Mouse (Mus musculus): ENCODE results near the gene Mdm2.

DNA sequence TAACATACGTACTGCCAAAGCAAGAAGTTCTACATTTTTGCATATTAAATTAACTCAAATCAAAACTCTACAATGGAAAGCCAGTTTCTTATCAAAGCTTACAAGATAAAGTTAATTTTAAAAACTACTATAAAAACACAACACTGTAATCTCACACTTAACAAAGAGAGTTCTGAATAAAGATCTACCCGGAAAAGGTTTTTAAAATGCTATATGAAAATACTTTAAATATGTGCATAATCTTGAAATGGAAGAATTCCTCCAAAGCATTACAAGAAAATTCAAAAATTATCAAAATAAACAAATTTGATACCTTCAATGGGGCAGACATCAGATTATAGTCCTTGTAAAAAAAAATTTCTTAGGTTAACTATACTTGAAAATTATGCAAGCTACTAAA lies 2.2 kb downstream of the Mdm2 start:
- TF ChIP-seq CTCF (IDR thresholded peaks at IDR 0.05; ENCODE audit: borderline replicate concordance, insufficient read depth, low read length), result no peak
- no peak for TF ChIP-seq POLR2A (IDR thresholded peaks at IDR 0.05; ENCODE audit: low read depth, low read length)

All from embryonic fibroblast, embryonic 13.5 days (primary cell).